Mouse (Mus musculus) erythroblast, embryonic 14.5 days (primary cell): Measurements from ENCODE around the gene Sh2d5.

Experiments used
- GATA1 ChIP-seq: IDR thresholded peaks from 2 replicates; pipeline ENCODE4 v1.6.1; 2012; ENCODE audit warnings: low read length, inconsistent platforms, mixed read lengths
- TAL1 ChIP-seq: IDR thresholded peaks from 3 replicates; pipeline ENCODE4 v1.6.1; 2012; ENCODE audit warnings: low read length, inconsistent platforms, mixed read lengths

DNA sequence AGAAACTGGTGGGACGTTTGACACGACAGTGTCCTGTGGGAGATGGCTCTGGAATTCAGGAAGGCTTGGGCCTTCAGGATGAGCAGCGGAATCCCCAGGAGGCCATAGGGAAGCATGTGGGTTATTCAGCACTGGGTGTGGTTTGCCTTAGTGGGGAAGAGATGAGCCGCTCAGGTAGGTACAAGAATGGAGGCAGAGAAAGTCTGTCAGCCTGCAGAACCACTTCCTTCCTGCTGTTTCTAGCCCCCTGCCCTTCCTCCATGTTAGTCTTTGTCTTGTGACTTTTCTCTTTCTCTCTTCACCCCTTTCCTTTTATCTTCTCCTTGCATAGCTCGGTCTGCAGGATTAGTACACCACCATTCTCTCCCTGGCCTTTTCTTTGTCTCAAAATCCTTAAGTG, 27.8 kb upstream of the Sh2d5 start:
- TF ChIP-seq GATA1 (no peak), TAL1 (no peak)
